Mouse (Mus musculus) spleen, adult 2 months (tissue): ENCODE data around the gene Nme4.

Source experiments
- CTCF ChIP-seq: fragments of 200-500 bp; IDR thresholded peaks from 2 replicates; pipeline ENCODE4 v1.5.1; 2011; ENCODE audit warnings: mild to moderate bottlenecking, inconsistent platforms; ENCODE audit not compliant: insufficient read depth, insufficient read length, insufficient replicate concordance; ENCODE audit errors: extremely low read depth
- POLR2A ChIP-seq: fragments of 200-500 bp; IDR thresholded peaks from 2 replicates; pipeline ENCODE4 v1.6.1; 2011; ENCODE audit warnings: low read depth, low read length, inconsistent platforms

DNA sequence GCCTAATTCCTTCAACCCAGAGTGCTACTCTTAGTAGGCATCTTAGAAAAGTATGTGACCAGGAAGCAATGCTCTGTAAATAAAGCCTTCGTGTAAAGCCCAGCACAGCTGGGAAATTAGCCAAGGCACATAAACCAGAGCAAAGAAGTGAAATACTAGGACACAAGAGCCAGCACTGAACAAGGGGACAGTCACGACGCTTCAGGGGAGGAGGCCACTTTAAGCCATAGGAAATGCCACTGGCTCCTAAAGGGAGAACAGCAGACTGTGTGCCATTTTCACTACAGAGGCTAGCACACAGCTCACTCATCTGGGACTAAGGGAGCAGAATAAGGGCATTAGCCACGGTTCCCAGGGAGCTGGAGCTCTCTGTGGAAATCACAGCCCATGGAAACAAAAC is 50.1 kb downstream of the Nme4 start:
- no peak for TF ChIP-seq CTCF
- no peak for TF ChIP-seq POLR2A
